Mouse (Mus musculus) lung, adult 2 months (tissue): ENCODE data around the gene Fam193b. TPM values are rescaled to one million over a fixed set of nuclear protein-coding genes. Genes with fewer than 3 reads are reported as not detected.

ENCODE experiments used
- DNase-seq: peaks from one replicate; pipeline ENCODE4 v3.0.0; 2022
- H3K4me1 ChIP-seq: fragments of 200-500 bp; 2 replicates; pipeline ENCODE4 v1.6.1; 2011; ENCODE audit warnings: low read length; ENCODE audit not compliant: control insufficient read depth, insufficient read depth
- H3K4me3 ChIP-seq: fragments of 200-500 bp; replicated peaks from 2 replicates; pipeline ENCODE3; 2011; ENCODE audit warnings: low read depth, mild to moderate bottlenecking, control low read depth, low read length; ENCODE audit errors: extremely low read depth
- CTCF ChIP-seq: fragments of 200-500 bp; IDR thresholded peaks from 2 replicates; pipeline ENCODE4 v1.5.1; 2011; ENCODE audit warnings: mild to moderate bottlenecking, low read length, control low read depth; ENCODE audit not compliant: insufficient read depth
- POLR2A ChIP-seq: fragments of 200-500 bp; IDR thresholded peaks from 2 replicates; pipeline ENCODE4 v1.6.1; 2011; ENCODE audit warnings: low read depth, mild to moderate bottlenecking, control low read depth, low read length, borderline replicate concordance; ENCODE audit errors: extremely low read depth
- WGBS: fragments of 180-500 bp; shearing (Covaris S2); methylation state at CpG from one replicate; pipeline ENCODE4 v1.1.7; 2018; 5-methylcytosine and 5-hydroxymethylcytosine counted together
- polyA plus RNA-seq: library from polyadenylated mRNA; depleted of rRNA; stranded (reverse); fragments of >200 nt; gene quantifications from 2 replicates; pipeline ENCODE4 v1.2.3, GENCODE M21; 2012; rRNA removed

Fam193b gene
- polyA plus RNA-seq, 1 experiment = 151 TPM

GRCm38 (mm10) chr13:55506697-55507096 is 64.2 kb downstream of the Fam193b start:
- DNase-seq = no peak
- Histone ChIP-seq H3K4me3 (no peak overlapping the region), H3K4me1 (peaks cover 9% of the 10 kb centered on the region; the same call in 1 of the 2 replicates)
- 66% methylated on average over 10 of the region's 10 CpGs for WGBS
- TF ChIP-seq CTCF (no peak), POLR2A (no peak)

- Histone ChIP-seq H3K4me3 (no peak overlapping the region), H3K4me1 (peaks cover 6% of the 10 kb centered on the region; the same call in 1 of the 2 replicates)
- no peak for DNase-seq
- TF ChIP-seq POLR2A (no peak), CTCF (no peak)
- WGBS = 93% methylated on average over 9 of the region's 9 CpGs
Measured at GRCm38 (mm10) chr13:55505810-55506209, 65.1 kb downstream of the Fam193b start.

- H3K4me3 ChIP-seq = no peak overlapping the region
- WGBS = 85% methylated on average over 5 of the region's 5 CpGs
- no peaks in the 10 kb centered on the region for H3K4me1 ChIP-seq
- TF ChIP-seq POLR2A = no peak
- TF ChIP-seq CTCF = no peak
- DNase-seq = no peak
Measured at GRCm38 (mm10) chr13:55504390-55504789, 66.5 kb downstream of the Fam193b start.

- 80% methylated on average over 8 of the region's 8 CpGs for WGBS
- TF ChIP-seq CTCF (no peak), POLR2A (no peak)
- no peaks in the 10 kb centered on the region for H3K4me1 ChIP-seq
- no peak overlapping the region for H3K4me3 ChIP-seq
- no peak for DNase-seq
Measured at GRCm38 (mm10) chr13:55502405-55502804, 68.5 kb downstream of the Fam193b start.

GRCm38 (mm10) chr13:55500575-55500974 is 70.3 kb downstream of the Fam193b start:
- 54% methylated on average over 10 of the region's 10 CpGs for WGBS
- Histone ChIP-seq H3K4me1 (no peaks in the 10 kb centered on the region), H3K4me3 (no peak overlapping the region)
- DNase-seq = peak; percentile 39
- no peak for TF ChIP-seq POLR2A
- no peak for TF ChIP-seq CTCF

GRCm38 (mm10) chr13:55498906-55499305 is 72.0 kb downstream of the Fam193b start:
- 77% methylated on average over 11 of the region's 11 CpGs for WGBS
- no peaks in the 10 kb centered on the region for H3K4me1 ChIP-seq
- no peak overlapping the region for H3K4me3 ChIP-seq
- TF ChIP-seq CTCF (no peak), POLR2A (no peak)
- DNase-seq = no peak

- TF ChIP-seq CTCF (no peak), POLR2A (no peak)
- Histone ChIP-seq H3K4me3 (no peak overlapping the region), H3K4me1 (no peaks in the 10 kb centered on the region)
- DNase-seq = no peak
- 68% methylated on average over 6 of the region's 6 CpGs for WGBS
Measured at GRCm38 (mm10) chr13:55496661-55497060, 74.3 kb downstream of the Fam193b start.

GRCm38 (mm10) chr13:55495702-55496101 is 75.2 kb downstream of the Fam193b start:
- DNase-seq = no peak
- Histone ChIP-seq H3K4me1 (no peaks in the 10 kb centered on the region), H3K4me3 (no peak overlapping the region)
- WGBS = 54% methylated on average over 4 of the region's 4 CpGs
- TF ChIP-seq POLR2A = no peak
- no peak for TF ChIP-seq CTCF

GRCm38 (mm10) chr13:55494883-55495621 is 75.9 kb downstream of the Fam193b start:
- 28% methylated on average over 18 of the region's 18 CpGs for WGBS
- TF ChIP-seq CTCF (no peak), POLR2A (no peak)
- Histone ChIP-seq H3K4me3 (no peak overlapping the region), H3K4me1 (no peaks in the 10 kb centered on the region)
- DNase-seq = peak; percentile 31

- Histone ChIP-seq H3K4me1 (no peaks in the 10 kb centered on the region), H3K4me3 (no peak overlapping the region)
- no peak for DNase-seq
- 9% methylated on average over 2 of the region's 2 CpGs for WGBS
- TF ChIP-seq POLR2A = no peak
- TF ChIP-seq CTCF = no peak
Measured at GRCm38 (mm10) chr13:55494257-55494656, 76.7 kb downstream of the Fam193b start.

Other genes with a start within 250 kb of the Fam193b start
- gene Rab24, start 249.2 kb downstream of the Fam193b start, polyA plus RNA-seq = 60.4 and 69.2 TPM in 2 replicates
- gene Mxd3, start 241.3 kb downstream of the Fam193b start, polyA plus RNA-seq = 1.5 and 2.7 TPM in 2 replicates
- gene Lman2, start 208.3 kb downstream of the Fam193b start, polyA plus RNA-seq = 76.2 and 80.8 TPM in 2 replicates
- 11.7 and 11.8 TPM in 2 replicates for gene Rgs14, start 201.4 kb downstream of the Fam193b start, polyA plus RNA-seq
- gene Slc34a1, start 172.9 kb downstream of the Fam193b start, polyA plus RNA-seq = 0.28 and 1.7 TPM in 2 replicates
- not detected in 2 replicates for gene Pfn3, start 155.9 kb downstream of the Fam193b start, polyA plus RNA-seq
- 0.19 and 0.36 TPM in 2 replicates for gene F12, start 144.3 kb downstream of the Fam193b start, polyA plus RNA-seq
- 45.2 and 55.5 TPM in 2 replicates for gene Grk6, start 126.0 kb downstream of the Fam193b start, polyA plus RNA-seq
- gene Prr7, start 106.9 kb downstream of the Fam193b start, polyA plus RNA-seq = 5.6 and 9.6 TPM in 2 replicates
- gene Dbn1, start 83.0 kb downstream of the Fam193b start, polyA plus RNA-seq = 20.6 and 21.6 TPM in 2 replicates
- 72.1 and 80.5 TPM in 2 replicates for gene Pdlim7, start 57.4 kb downstream of the Fam193b start, polyA plus RNA-seq
- 39.8 TPM in 2 replicates for gene Dok3, start 41.8 kb downstream of the Fam193b start, polyA plus RNA-seq
- 58.0 and 61.1 TPM in 2 replicates for gene Ddx41, start 34.5 kb downstream of the Fam193b start, polyA plus RNA-seq
- gene Tmed9, start 2.6 kb upstream of the Fam193b start, polyA plus RNA-seq = 59.3 and 81.6 TPM in 2 replicates
- 21.2 TPM in 2 replicates for gene B4galt7, start 28.8 kb upstream of the Fam193b start, polyA plus RNA-seq
- 16.3 and 25.3 TPM in 2 replicates for gene Caml, start 51.9 kb upstream of the Fam193b start, polyA plus RNA-seq
- 9.9 and 15.8 TPM in 2 replicates for gene Ddx46, start 63.9 kb upstream of the Fam193b start, polyA plus RNA-seq
- gene B230219D22Rik, start 122.0 kb upstream of the Fam193b start, polyA plus RNA-seq = 33.2 and 42.0 TPM in 2 replicates
- 37.1 and 39.1 TPM in 2 replicates for gene Txndc15, start 143.5 kb upstream of the Fam193b start, polyA plus RNA-seq
- 29.4 and 33.0 TPM in 2 replicates for gene Pcbd2, start 156.2 kb upstream of the Fam193b start, polyA plus RNA-seq
- 0.19 TPM in 1 of 2 replicates, not detected in the other for gene Catsper3, start 213.4 kb upstream of the Fam193b start, polyA plus RNA-seq